Mouse (Mus musculus): Measurements from ENCODE around the gene Trex2. TPM values are rescaled to one million over a fixed set of nuclear protein-coding genes. Genes with fewer than 3 reads are reported as not detected.
"Not testable (repeated sequence)": the region's sequence is repeated elsewhere in the genome, so short reads cannot be mapped to it uniquely, and the experiment has no call there.

The Trex2 gene
- polyA plus RNA-seq, 1 experiment from 2014 or later: not detected

- no peak overlapping the region for H3K27ac ChIP-seq (replicated peaks)
- H3K4me3 ChIP-seq: no peak overlapping the region
- H3K4me1 ChIP-seq (replicated peaks): no peaks in the 10 kb centered on the region
- no peaks in the 10 kb centered on the region for H3K36me3 ChIP-seq
- WGBS: 92% methylated on average over 12 of the region's 12 CpGs
- H3K9ac ChIP-seq: no peak overlapping the region
- no peaks in the 10 kb centered on the region for H3K9me3 ChIP-seq
- no peaks in the 10 kb centered on the region for H3K27me3 ChIP-seq
- ATAC-seq (ENCODE audit: low read depth): no peak
- no peak overlapping the region for H3K4me2 ChIP-seq
Measured at GRCm38 (mm10) chrX:73401616-73402015, 33.5 kb downstream of the Trex2 start.

GRCm38 (mm10) chrX:73400951-73401350 is 34.2 kb downstream of the Trex2 start:
- no peak overlapping the region for H3K9ac ChIP-seq
- H3K4me1 ChIP-seq (replicated peaks): no peaks in the 10 kb centered on the region
- 86% methylated on average over 20 of the region's 20 CpGs for WGBS
- no peak for ATAC-seq (ENCODE audit: low read depth)
- no peaks in the 10 kb centered on the region for H3K9me3 ChIP-seq
- H3K36me3 ChIP-seq: no peaks in the 10 kb centered on the region
- no peak overlapping the region for H3K4me2 ChIP-seq
- no peak overlapping the region for H3K4me3 ChIP-seq
- no peak overlapping the region for H3K27ac ChIP-seq (replicated peaks)
- no peaks in the 10 kb centered on the region for H3K27me3 ChIP-seq

- not testable (repeated sequence) for H3K36me3 ChIP-seq; H3K4me3 ChIP-seq; ATAC-seq (ENCODE audit: low read depth); H3K4me2 ChIP-seq; H3K9me3 ChIP-seq; H3K4me1 ChIP-seq (replicated peaks); H3K27ac ChIP-seq (replicated peaks); H3K27me3 ChIP-seq; H3K9ac ChIP-seq
- 69% methylated on average over 2 of the region's 2 CpGs for WGBS
Measured at GRCm38 (mm10) chrX:73398636-73399035, 36.5 kb downstream of the Trex2 start, which contains the start of gene Gm18336. Gm18336 (minus strand) TSS chrX:73398736.

- Histone ChIP-seq H3K36me3 (no peaks in the 10 kb centered on the region), H3K4me2 (no peak overlapping the region), H3K4me3 (no peak overlapping the region), H3K9me3 (no peaks in the 10 kb centered on the region), H3K4me1 (replicated peaks) (no peaks in the 10 kb centered on the region), H3K27ac (replicated peaks) (no peak overlapping the region), H3K9ac (no peak overlapping the region), H3K27me3 (no peaks in the 10 kb centered on the region)
- WGBS: 100% methylated on average over 1 of the region's 1 CpGs
- ATAC-seq (ENCODE audit: low read depth): no peak
Measured at GRCm38 (mm10) chrX:73396446-73396845, 38.7 kb downstream of the Trex2 start.

GRCm38 (mm10) chrX:73391481-73391880 is 43.7 kb downstream of the Trex2 start:
- no peaks in the 10 kb centered on the region for H3K36me3 ChIP-seq
- H3K27ac ChIP-seq (replicated peaks): no peak overlapping the region
- H3K4me3 ChIP-seq: no peak overlapping the region
- H3K9me3 ChIP-seq: no peaks in the 10 kb centered on the region
- H3K4me2 ChIP-seq: no peak overlapping the region
- 87% methylated on average over 4 of the region's 4 CpGs for WGBS
- H3K4me1 ChIP-seq (replicated peaks): no peaks in the 10 kb centered on the region
- H3K27me3 ChIP-seq: no peaks in the 10 kb centered on the region
- no peak overlapping the region for H3K9ac ChIP-seq
- no peak for ATAC-seq (ENCODE audit: low read depth)

- no peak overlapping the region for H3K9ac ChIP-seq
- WGBS: 24% methylated on average over 1 of the region's 1 CpGs
- H3K4me1 ChIP-seq (replicated peaks): no peaks in the 10 kb centered on the region
- ATAC-seq (ENCODE audit: low read depth): no peak
- H3K27me3 ChIP-seq: no peaks in the 10 kb centered on the region
- no peaks in the 10 kb centered on the region for H3K9me3 ChIP-seq
- H3K27ac ChIP-seq (replicated peaks): no peak overlapping the region
- H3K36me3 ChIP-seq: no peaks in the 10 kb centered on the region
- no peak overlapping the region for H3K4me2 ChIP-seq
- H3K4me3 ChIP-seq: no peak overlapping the region
Measured at GRCm38 (mm10) chrX:73384924-73385323, 50.2 kb downstream of the Trex2 start.

GRCm38 (mm10) chrX:73384419-73384818 is 50.7 kb downstream of the Trex2 start:
- WGBS: 72% methylated on average over 6 of the region's 6 CpGs

More at GRCm38 (mm10) chrX:73384419-73384818, 50.7 kb downstream of the Trex2 start:
- no peak for ATAC-seq (ENCODE audit: low read depth)
- no peaks in the 10 kb centered on the region for H3K9me3 ChIP-seq
- no peaks in the 10 kb centered on the region for H3K27me3 ChIP-seq
- H3K4me3 ChIP-seq: no peak overlapping the region
- no peak overlapping the region for H3K27ac ChIP-seq (replicated peaks)
- H3K4me2 ChIP-seq: no peak overlapping the region
- no peak overlapping the region for H3K9ac ChIP-seq
- H3K4me1 ChIP-seq (replicated peaks): no peaks in the 10 kb centered on the region
- no peaks in the 10 kb centered on the region for H3K36me3 ChIP-seq

Other genes starting within 250 kb of the Trex2 start
- gene Xlr3b, start 243.1 kb downstream of the Trex2 start, polyA plus RNA-seq (2015; fragmentation: Nextera tagmentation; extraction: Ambion mirVana): 21.3 and 22.3 TPM in 2 replicates
- gene Xlr4b, start 221.0 kb downstream of the Trex2 start, polyA plus RNA-seq (2015; fragmentation: Nextera tagmentation; extraction: Ambion mirVana): 0.74 and 1.2 TPM in 2 replicates
- 29.9 and 33.8 TPM in 2 replicates for gene F8a, start 207.1 kb downstream of the Trex2 start, polyA plus RNA-seq (2015; fragmentation: Nextera tagmentation; extraction: Ambion mirVana)
- 0.69 TPM in 1 of 2 replicates, not detected in the other for gene Xlr4c, start 192.2 kb downstream of the Trex2 start, polyA plus RNA-seq (2015; fragmentation: Nextera tagmentation; extraction: Ambion mirVana)
- 0.57 and 0.65 TPM in 2 replicates for gene Xlr3c, start 170.0 kb downstream of the Trex2 start, polyA plus RNA-seq (2015; fragmentation: Nextera tagmentation; extraction: Ambion mirVana)
- not detected in 2 replicates for gene Xlr5a, start 142.4 kb downstream of the Trex2 start, polyA plus RNA-seq (2015; fragmentation: Nextera tagmentation; extraction: Ambion mirVana)
- not detected in 2 replicates for gene Xlr5c, start 142.4 kb downstream of the Trex2 start, polyA plus RNA-seq (2015; fragmentation: Nextera tagmentation; extraction: Ambion mirVana)
- gene Gm45015, start 98.5 kb downstream of the Trex2 start, polyA plus RNA-seq (2015; fragmentation: Nextera tagmentation; extraction: Ambion mirVana): not detected in 2 replicates
- 10.6 and 11.0 TPM in 2 replicates for gene Zfp275, start 92.7 kb downstream of the Trex2 start, polyA plus RNA-seq (2015; fragmentation: Nextera tagmentation; extraction: Ambion mirVana)
- gene Gm18336, start 36.6 kb downstream of the Trex2 start, polyA plus RNA-seq (2015; fragmentation: Nextera tagmentation; extraction: Ambion mirVana): not detected in 2 replicates
- gene Zfp92, start 24.2 kb downstream of the Trex2 start, polyA plus RNA-seq (2015; fragmentation: Nextera tagmentation; extraction: Ambion mirVana): 0.31 and 0.43 TPM in 2 replicates
- 59.9 and 64.1 TPM in 2 replicates for gene Haus7, start 23.7 kb upstream of the Trex2 start, polyA plus RNA-seq (2015; fragmentation: Nextera tagmentation; extraction: Ambion mirVana)
- 32.8 and 35.2 TPM in 2 replicates for gene Bgn, start 48.3 kb upstream of the Trex2 start, polyA plus RNA-seq (2015; fragmentation: Nextera tagmentation; extraction: Ambion mirVana)
- 3.2 and 3.7 TPM in 2 replicates for gene Atp2b3, start 67.7 kb upstream of the Trex2 start, polyA plus RNA-seq (2015; fragmentation: Nextera tagmentation; extraction: Ambion mirVana)
- 1.1 and 1.6 TPM in 2 replicates for gene Dusp9, start 204.1 kb upstream of the Trex2 start, polyA plus RNA-seq (2015; fragmentation: Nextera tagmentation; extraction: Ambion mirVana)
- 86.2 and 94.4 TPM in 2 replicates for gene Pnck, start 224.8 kb upstream of the Trex2 start, polyA plus RNA-seq (2015; fragmentation: Nextera tagmentation; extraction: Ambion mirVana)
- gene Slc6a8, start 237.8 kb upstream of the Trex2 start, polyA plus RNA-seq (2015; fragmentation: Nextera tagmentation; extraction: Ambion mirVana): 7.7 and 7.8 TPM in 2 replicates

All from neural tube, embryonic 13.5 days (tissue).